Mouse (Mus musculus) right cerebral cortex, postnatal 25 days (tissue): ENCODE data around the gene 4930522H14Rik.

Source experiments
- DNase-seq: peaks from one replicate; pipeline ENCODE4 v3.0.0; 2022

The 4930522H14Rik gene

GRCm38 (mm10) chr4:109475078-109475477, 56.0 kb downstream of the 4930522H14Rik start:
- no peak for DNase-seq

GRCm38 (mm10) chr4:109472566-109472965, 58.5 kb downstream of the 4930522H14Rik start:
- no peak for DNase-seq

- no peak for DNase-seq
Measured at GRCm38 (mm10) chr4:109471606-109472005, 59.5 kb downstream of the 4930522H14Rik start.

DNA sequence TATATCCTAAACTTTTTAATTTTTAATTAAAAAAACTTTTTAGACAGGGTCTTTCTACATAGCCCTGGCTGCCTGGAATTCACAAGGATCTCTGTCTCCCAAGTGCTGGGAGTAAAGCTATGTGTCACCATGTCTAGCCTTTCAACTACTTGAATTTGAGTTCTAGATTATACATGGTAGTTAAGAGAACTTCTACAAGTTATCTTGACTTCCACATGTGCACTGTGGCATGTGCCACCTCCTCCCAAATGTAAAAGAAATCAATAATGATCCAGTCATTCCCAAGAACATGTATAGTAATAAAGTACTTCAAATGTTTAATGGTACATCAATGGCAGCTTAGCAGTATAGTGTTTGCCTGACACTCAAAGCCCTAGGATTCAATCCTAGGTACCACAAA, 63.4 kb downstream of the 4930522H14Rik start:
- no peak for DNase-seq

- no peak for DNase-seq
Measured at GRCm38 (mm10) chr4:109463892-109464291, 67.2 kb downstream of the 4930522H14Rik start.

GRCm38 (mm10) chr4:109460421-109461179, 70.5 kb downstream of the 4930522H14Rik start:
- DNase-seq = no peak

DNA sequence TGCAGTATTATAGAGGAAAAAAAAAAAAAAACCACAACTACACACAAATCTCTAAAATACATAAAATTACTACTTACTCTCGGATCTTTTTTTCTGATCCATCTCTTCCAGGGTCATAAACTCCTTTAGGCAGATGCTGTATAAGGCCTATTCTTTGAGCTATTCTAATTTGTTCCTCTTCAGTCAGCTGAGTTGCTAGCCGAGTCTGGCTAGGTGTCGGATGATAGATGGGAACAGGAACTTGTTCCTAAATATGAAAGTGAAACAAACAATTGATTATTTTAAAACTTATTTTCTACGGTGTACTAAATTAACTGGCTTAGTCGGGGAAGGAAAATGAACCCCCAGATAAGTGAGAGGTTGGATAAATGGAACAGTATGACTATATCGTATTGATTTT, 74.3 kb downstream of the 4930522H14Rik start:
- no peak for DNase-seq
